Mouse (Mus musculus): ENCODE measurements at regions not wholly inside any gene's neighbourhood (a gene's known extent, or its start where the extent isn't known, plus 50 kb on each side); places are given as distances from the start of the nearest gene placed in this dataset.

GRCm38 (mm10) chr1:42398461-42399154, 297.0 kb upstream of the Pou3f3 start:
- H3K79me2 ChIP-seq (ENCODE audit: control insufficient read depth, insufficient read depth, low read length, poor library complexity) = no peaks in the 10 kb centered on the region
- H3K4me1 ChIP-seq (ENCODE audit: control insufficient read depth in 1 of 2, insufficient read depth in 2 of 2, low read length in 2 of 2) = no peaks in the 10 kb centered on the region
- no peak for DNase-seq (ENCODE audit: low read depth, low spot score)
- TF ChIP-seq POLR2AphosphoS5 (IDR thresholded peaks at IDR 0.05; ENCODE audit: borderline replicate concordance, low read depth, low read length) = no peak
- TF ChIP-seq ZC3H11A (IDR thresholded peaks at IDR 0.05; ENCODE audit: low read depth, low read length) = no peak
- no peak for TF ChIP-seq E2F4 (IDR thresholded peaks at IDR 0.05; ENCODE audit: borderline replicate concordance, low read depth, low read length)
- TF ChIP-seq ETS1 (IDR thresholded peaks at IDR 0.05; ENCODE audit: low read depth, low read length) = no peak
- no peak for TF ChIP-seq POLR2AphosphoS2 (IDR thresholded peaks at IDR 0.05; ENCODE audit: low read length)
- no peak for TF ChIP-seq USF1 (IDR thresholded peaks at IDR 0.05; ENCODE audit: low read depth, low read length)
- no peak for TF ChIP-seq RAD21 (IDR thresholded peaks at IDR 0.05; ENCODE audit: low read depth, low read length)
- no peak for TF ChIP-seq CHD2 (IDR thresholded peaks at IDR 0.05; ENCODE audit: low read length)
- no peak for TF ChIP-seq MYC (IDR thresholded peaks at IDR 0.05; ENCODE audit: low read depth, low read length)
- TF ChIP-seq ELF1 (IDR thresholded peaks at IDR 0.05; ENCODE audit: low read depth, low read length) = no peak
- TF ChIP-seq GATA1 (IDR thresholded peaks at IDR 0.05; ENCODE audit: low read depth, low read length) = no peak
- TF ChIP-seq CHD1 (IDR thresholded peaks at IDR 0.05; ENCODE audit: low read depth, low read length) = no peak
- TF ChIP-seq ZNF384 (IDR thresholded peaks at IDR 0.05; ENCODE audit: low read depth, low read length) = no peak
- no peak for TF ChIP-seq SIN3A (IDR thresholded peaks at IDR 0.05; ENCODE audit: low read length)
- no peak for TF ChIP-seq EP300 (IDR thresholded peaks at IDR 0.05; ENCODE audit: low read depth in 1 of 2, low read length in 2 of 2)
- no peak for TF ChIP-seq TAL1 (IDR thresholded peaks at IDR 0.05; ENCODE audit: low read length)
- no peak for TF ChIP-seq KAT2A (conservative IDR thresholded peaks at IDR 0.05; ENCODE audit: low read depth, low read length)
- no peak for TF ChIP-seq POLR2A (IDR thresholded peaks at IDR 0.05; ENCODE audit: control insufficient read depth in 1 of 2, insufficient read depth in 1 of 2, low read depth in 1 of 2, low read length in 2 of 2, poor library complexity in 1 of 2)
- no peak overlapping the region for H3K9ac ChIP-seq (ENCODE audit: control insufficient read depth, low read depth, low read length, poor library complexity, severe bottlenecking)
- no peaks in the 10 kb centered on the region for H3K36me3 ChIP-seq (ENCODE audit: control insufficient read depth in 1 of 2, insufficient read depth in 2 of 2, low read length in 2 of 2)
- H3K9me3 ChIP-seq (replicated peaks; ENCODE audit: insufficient read depth, low read length) = no peaks in the 10 kb centered on the region
- no peaks in the 10 kb centered on the region for H3K27me3 ChIP-seq (ENCODE audit: control insufficient read depth in 1 of 2, insufficient read depth in 2 of 2, low read length in 2 of 2)
- no peak overlapping the region for H3K4me3 ChIP-seq (ENCODE audit: control insufficient read depth in 1 of 2, insufficient read depth in 1 of 2, low read depth in 2 of 2, low read length in 2 of 2)
- no peak overlapping the region for H3K27ac ChIP-seq (ENCODE audit: control insufficient read depth, low read depth, low read length)

GRCm38 (mm10) chr1:42415817-42416538, 279.6 kb upstream of the Pou3f3 start:
- Histone ChIP-seq H3K36me3 (ENCODE audit: control insufficient read depth in 1 of 2, insufficient read depth in 2 of 2, low read length in 2 of 2) (no peaks in the 10 kb centered on the region), H3K9ac (ENCODE audit: control insufficient read depth, low read depth, low read length, poor library complexity, severe bottlenecking) (no peak overlapping the region), H3K9me3 (replicated peaks; ENCODE audit: insufficient read depth, low read length) (no peaks in the 10 kb centered on the region), H3K4me1 (ENCODE audit: control insufficient read depth in 1 of 2, insufficient read depth in 2 of 2, low read length in 2 of 2) (no peaks in the 10 kb centered on the region), H3K27ac (ENCODE audit: control insufficient read depth, low read depth, low read length) (no peak overlapping the region), H3K4me3 (ENCODE audit: control insufficient read depth in 1 of 2, insufficient read depth in 1 of 2, low read depth in 2 of 2, low read length in 2 of 2) (no peak overlapping the region), H3K27me3 (ENCODE audit: control insufficient read depth in 1 of 2, insufficient read depth in 2 of 2, low read length in 2 of 2) (no peaks in the 10 kb centered on the region), H3K79me2 (ENCODE audit: control insufficient read depth, insufficient read depth, low read length, poor library complexity) (no peaks in the 10 kb centered on the region)
- no peak for TF ChIP-seq RCOR1 (IDR thresholded peaks at IDR 0.05; ENCODE audit: low read depth, low read length)
- TF ChIP-seq SMC3 (IDR thresholded peaks at IDR 0.05; ENCODE audit: low read depth, low read length) = no peak
- TF ChIP-seq MYB (IDR thresholded peaks at IDR 0.05; ENCODE audit: low read depth, low read length) = no peak
- DNase-seq (ENCODE audit: low read depth, low spot score) = no peak

Measured in MEL (cell line).